Mouse (Mus musculus) thymus, adult 18-20 months (tissue): ENCODE results near the gene Map1s.
"Not testable (repeated sequence)": the region's sequence is repeated elsewhere in the genome, so short reads cannot be mapped to it uniquely, and the experiment has no call there.

ENCODE experiments used
- DNase-seq, 2 experiments: peaks; one replicate each; pipeline ENCODE4 v3.0.0; 2022; ENCODE audit warnings: mixed read lengths in 2 of 2

The Map1s gene

GRCm38 (mm10) chr8:70879500-70879899 lies 26.2 kb upstream of the Map1s start:
- DNase-seq: no peak

GRCm38 (mm10) chr8:70880126-70880525 lies 25.6 kb upstream of the Map1s start:
- no peak for DNase-seq

GRCm38 (mm10) chr8:70880546-70880945 lies 25.2 kb upstream of the Map1s start:
- DNase-seq: no peak

- no peak for DNase-seq
These were observed 21.5 kb upstream of the Map1s start for GRCm38 (mm10) chr8:70884186-70884585.

GRCm38 (mm10) chr8:70884683-70885082 lies 21.0 kb upstream of the Map1s start:
- no peak for DNase-seq

- no peak for DNase-seq
These were observed 20.1 kb upstream of the Map1s start for GRCm38 (mm10) chr8:70885612-70886011.

GRCm38 (mm10) chr8:70887669-70888068 lies 18.1 kb upstream of the Map1s start:
- no peak for DNase-seq

- DNase-seq: no peak
These were observed 15.1 kb upstream of the Map1s start for GRCm38 (mm10) chr8:70890656-70891055.

- DNase-seq: no peak
These were observed 14.4 kb upstream of the Map1s start for GRCm38 (mm10) chr8:70891356-70891755.

- DNase-seq: no peak
These were observed 13.5 kb upstream of the Map1s start, which contains the start of gene Slc5a5 for GRCm38 (mm10) chr8:70892022-70892895. Gene Slc5a5, minus strand, starts transcription at chr8:70892757.

GRCm38 (mm10) chr8:70892896-70893655 lies 12.7 kb upstream of the Map1s start:
- no peak for DNase-seq

- DNase-seq: peak in 1 of 2 experiments; percentile 60
These were observed 11.9 kb upstream of the Map1s start for GRCm38 (mm10) chr8:70893656-70894384.

GRCm38 (mm10) chr8:70894385-70894720 lies 11.4 kb upstream of the Map1s start:
- DNase-seq: no peak

- no peak for DNase-seq
These were observed 10.8 kb upstream of the Map1s start for GRCm38 (mm10) chr8:70894771-70895545.

GRCm38 (mm10) chr8:70895571-70896259 lies 10.0 kb upstream of the Map1s start:
- not testable (repeated sequence) for DNase-seq

GRCm38 (mm10) chr8:70896316-70897020 lies 9.3 kb upstream of the Map1s start:
- no peak for DNase-seq

GRCm38 (mm10) chr8:70897021-70897680 lies 8.6 kb upstream of the Map1s start, which contains the start of gene Rpl18a:
Gene Rpl18a, minus strand, starts transcription at chr8:70897412.
- DNase-seq: peak; percentile 93 to 97

- peak; percentile 66 to 75 for DNase-seq
These were observed 7.9 kb upstream of the Map1s start for GRCm38 (mm10) chr8:70897681-70898413.

GRCm38 (mm10) chr8:70898661-70899198 lies 7.0 kb upstream of the Map1s start:
- DNase-seq: no peak
